Mouse (Mus musculus) gastrocnemius, postnatal 14 days (tissue): ENCODE results near the gene Dnase1l1. TPM values are rescaled to one million over a fixed set of nuclear protein-coding genes. Genes with fewer than 3 reads are reported as not detected.

Experiments used
- DNase-seq: peaks from one replicate; pipeline ENCODE4 v3.0.0; 2021; ENCODE audit warnings: mixed read lengths
- intact Hi-C: fragments of 180-260 bp; cut with DNase I; formaldehyde crosslinking; loops from one replicate; pipeline ENCODE4 v1.15.1; 2025; ENCODE audit warnings: low total_unique reads
- long read RNA-seq, 2 experiments: library from polyadenylated mRNA; stranded (forward); transcript quantifications; one replicate each; pipeline ENCODE4 v2.0.0; 2021
- total RNA-seq, 2 experiments: library from RNA; stranded (reverse); gene quantifications; 2 replicates each; pipeline ENCODE4 v1.2.3; 2021

Gene Dnase1l1
- total RNA-seq: 10 to 100 TPM; 79.6 to 82.4 TPM
- long read RNA-seq, experiment 1, transcript Dnase1l1-201 (8 exons, 1,625 nt): major isoform, 58 of 72 reads
- long read RNA-seq, experiment 1, partial matches to known transcripts: 1 of 72 reads
- long read RNA-seq, experiment 1, other reads (novel, unspliced or antisense): 12 of 72 reads
- long read RNA-seq, experiment 2, transcript Dnase1l1-201 (8 exons, 1,625 nt): major isoform, 78 of 101 reads
- long read RNA-seq, experiment 2, partial matches to known transcripts: 2 of 101 reads
- long read RNA-seq, experiment 2, other reads (novel, unspliced or antisense): 21 of 101 reads

DNA sequence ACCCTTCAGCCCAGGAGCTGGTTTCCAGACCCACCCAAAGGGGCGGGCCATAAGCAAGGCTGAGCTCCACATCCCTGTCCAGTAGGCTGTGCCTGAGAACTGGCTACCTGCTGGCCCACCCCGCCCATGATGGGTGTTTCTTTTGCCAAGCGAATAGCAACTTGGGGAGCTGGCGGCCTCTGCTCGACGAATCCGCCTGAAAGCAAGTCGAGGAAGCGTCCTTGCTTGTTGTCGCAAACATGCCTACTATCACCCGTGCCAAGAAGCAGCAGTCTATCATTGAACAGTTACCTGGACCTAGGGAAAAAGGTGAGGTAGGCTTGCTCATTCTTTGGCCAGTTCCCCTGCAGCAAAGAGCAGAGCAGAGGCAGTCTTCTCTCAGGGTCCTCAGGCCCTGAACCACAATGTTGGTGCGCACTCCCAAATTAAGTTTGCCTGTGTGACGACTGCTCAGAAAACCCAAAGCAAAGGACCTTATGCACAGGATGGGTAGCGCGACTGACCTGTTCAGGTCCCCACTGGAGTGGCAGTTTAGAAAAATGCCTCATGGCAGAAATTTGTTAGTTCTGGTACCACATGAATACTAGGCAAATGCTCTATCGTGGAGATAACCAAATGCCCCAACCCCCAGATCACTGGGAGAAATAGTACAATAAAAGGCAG lies at the start of gene Dnase1l1, which contains the start of gene Taz:
Dnase1l1 (minus strand) TSS at position 606 of the 663 bp plus-strand sequence.
Taz (plus strand) TSS at position 181 of the 663 bp plus-strand sequence.
- intact Hi-C loops: no loop called here

DNA sequence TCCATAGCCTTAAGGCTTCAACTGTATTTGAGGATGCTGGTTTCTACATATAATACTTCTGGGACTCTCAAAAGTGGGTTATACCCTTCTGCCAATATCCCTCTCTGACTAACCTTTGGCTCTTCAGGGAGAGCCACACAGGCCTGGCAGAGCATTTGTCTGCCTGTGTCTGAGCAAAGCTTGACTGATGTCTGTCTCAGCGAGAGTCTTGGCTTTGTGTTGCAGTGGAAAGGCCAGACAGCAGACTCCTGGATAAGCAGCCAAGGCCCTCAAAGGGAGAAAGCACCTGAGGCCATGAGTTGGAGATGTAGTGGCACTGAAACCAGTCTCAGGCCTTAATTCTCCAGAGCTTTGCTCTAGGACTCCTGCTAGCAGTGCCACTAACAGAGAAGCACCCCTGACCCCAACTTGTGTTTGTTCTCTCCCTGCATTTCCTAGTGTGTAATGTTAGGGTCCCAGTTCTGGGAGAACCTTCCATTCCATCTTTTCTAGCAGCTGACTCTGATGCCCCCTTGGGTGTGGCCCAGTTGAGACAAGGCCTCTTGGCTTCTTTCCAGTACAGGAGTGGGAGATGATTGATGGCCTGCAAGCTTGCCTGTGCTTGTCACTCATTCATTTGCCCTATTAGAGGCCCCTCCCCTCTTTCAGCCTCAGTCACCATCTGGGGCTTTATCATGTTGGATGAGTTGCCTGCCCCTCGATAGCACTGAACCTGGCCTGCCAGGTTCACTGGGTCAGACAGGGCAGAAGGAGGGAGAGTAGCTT lies 48.2 kb upstream of the Dnase1l1 start:
- no peak for DNase-seq
- intact Hi-C loops: no loop called here

More for the DNA sequence above, at the start of gene Dnase1l1, which contains the start of gene Taz:
- peak; percentile 82 for DNase-seq

DNA sequence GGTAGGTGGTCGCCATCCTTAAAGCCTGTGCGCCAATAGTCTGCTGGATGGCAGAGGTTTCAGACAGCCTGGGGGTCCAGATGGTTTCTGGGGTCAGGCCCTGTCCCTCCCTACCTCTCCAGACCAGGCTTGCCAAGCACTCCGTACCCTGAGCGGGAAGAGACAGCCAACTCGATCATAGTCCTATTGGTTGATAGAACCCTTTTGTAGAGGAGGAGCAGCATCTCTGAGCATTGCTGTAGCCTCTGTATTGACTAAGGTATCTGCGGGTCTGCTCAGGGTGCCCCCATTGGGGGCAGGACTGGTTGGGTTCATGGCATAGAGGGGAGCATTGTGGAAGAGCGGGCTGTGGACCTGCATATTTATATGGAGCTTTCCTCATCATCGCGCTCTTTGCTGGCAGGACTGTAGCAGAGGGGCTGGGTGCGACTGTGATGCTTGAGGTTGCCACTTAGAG lies 47.1 kb upstream of the Dnase1l1 start:
- no peak for DNase-seq
- intact Hi-C loops: no loop called here

DNA sequence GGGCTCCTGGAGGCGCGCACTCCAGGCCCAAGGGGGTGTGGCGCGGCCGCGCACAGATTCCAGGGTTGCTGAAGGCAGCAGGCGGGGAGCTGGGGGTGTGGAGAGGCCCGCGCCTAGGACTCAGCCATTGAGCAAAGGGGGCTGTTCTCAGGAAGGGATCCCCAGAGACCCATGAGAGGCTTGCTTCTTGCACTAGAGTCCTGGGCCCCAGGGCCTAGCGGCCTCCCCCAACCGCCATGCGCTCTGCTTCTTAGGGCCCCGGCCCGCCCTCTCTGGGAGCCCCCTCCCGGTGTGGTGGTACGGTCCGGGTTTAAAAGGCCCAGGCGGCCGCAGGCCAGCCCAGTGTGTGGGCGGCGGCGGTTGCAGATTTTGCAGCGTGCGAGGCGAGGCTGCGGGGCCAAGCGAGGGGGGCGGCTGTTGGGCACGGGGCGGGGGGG lies 46.6 kb upstream of the Dnase1l1 start, which contains the start of gene Plxna3:
Plxna3 (plus strand) TSS at position 342 of the 437 bp plus-strand sequence.
- intact Hi-C loops: no loop called here

DNA sequence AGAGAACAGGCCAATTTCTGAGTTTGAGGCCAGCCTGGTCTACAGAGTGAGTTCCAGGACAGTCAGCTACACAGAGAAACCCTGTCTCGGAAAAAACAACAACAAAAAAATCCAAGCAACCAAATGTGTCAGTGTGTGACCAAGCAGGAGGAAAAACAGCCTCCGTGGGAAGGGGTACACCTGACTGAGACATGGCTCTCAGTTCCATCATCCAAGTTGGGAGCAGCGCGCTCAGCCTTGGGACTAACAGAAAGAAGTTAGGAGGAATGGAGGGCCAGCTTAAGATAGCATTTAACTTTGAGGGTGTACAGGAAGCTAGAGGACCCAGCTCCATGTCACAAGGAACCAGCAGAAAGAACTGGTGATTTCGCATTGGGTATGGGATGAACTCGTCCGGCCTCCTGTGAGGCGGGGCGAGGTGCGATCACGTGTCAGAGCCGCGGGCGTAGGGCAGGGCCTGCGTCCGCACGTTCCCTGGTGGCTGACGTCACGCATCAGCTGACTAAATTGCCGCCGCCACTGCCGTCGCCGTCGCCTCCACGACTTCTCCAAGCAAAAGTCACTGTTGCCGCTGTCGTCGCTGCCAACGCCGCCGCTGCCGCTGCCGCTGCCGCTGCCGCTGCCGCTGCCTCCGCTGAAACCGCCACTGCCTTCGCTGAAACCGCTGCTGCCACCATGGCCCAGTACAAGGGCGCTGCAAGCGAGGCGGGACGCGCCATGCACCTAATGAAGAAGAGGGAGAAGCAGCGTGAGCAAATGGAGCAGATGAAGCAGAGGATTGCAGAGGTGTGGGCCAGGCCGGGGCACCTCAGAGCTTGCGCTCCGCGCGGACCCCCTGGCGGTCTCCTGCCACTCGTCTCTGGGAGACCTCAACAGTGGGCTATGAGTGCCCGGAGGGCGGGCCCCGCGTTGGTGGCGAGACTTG lies 30.7 kb upstream of the Dnase1l1 start, which contains the start of gene Fam50a:
Fam50a (plus strand) TSS at position 494 of the 925 bp plus-strand sequence.
- intact Hi-C loops: no loop called here

More for the DNA sequence above, 46.6 kb upstream of the Dnase1l1 start, which contains the start of gene Plxna3:
- peak; percentile 71 for DNase-seq

DNA sequence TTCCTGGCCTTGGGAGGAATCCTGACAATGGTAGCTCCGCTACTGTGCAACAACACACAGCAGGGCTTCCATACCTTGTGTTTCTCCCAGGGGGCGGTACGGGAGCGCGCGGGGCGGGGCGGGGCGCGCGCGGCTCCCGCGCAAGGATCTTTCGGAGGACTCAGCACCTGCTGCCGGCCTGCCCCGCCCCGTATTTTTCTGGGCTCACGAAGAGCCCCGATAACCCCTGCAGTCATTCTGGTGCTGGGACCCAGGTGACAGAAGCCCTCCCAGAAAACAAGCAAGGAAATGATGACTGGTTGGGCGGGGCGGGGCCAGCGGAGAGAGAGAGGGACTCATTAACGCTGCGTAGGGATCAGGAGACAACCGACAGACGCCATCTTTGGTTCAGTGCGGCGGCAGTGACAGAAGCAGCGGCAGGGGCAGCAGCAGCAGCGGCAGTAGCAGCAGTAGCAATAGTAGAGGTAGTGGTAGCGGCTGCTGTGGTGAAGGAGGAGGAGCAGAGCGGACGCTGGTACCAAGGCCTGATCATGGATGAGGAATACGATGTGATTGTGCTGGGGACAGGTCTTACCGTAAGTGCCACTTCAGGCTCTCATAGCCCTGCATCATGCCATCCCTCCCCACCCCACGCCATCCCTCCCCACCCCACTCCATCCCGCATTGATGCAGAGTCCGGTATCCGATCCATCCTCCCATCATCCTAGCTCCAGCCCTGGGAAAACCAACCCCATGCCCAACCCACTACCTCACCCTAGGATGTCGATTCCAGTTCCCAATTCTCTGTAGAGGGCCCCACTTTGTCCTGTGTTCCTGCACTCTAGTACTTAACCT lies 22.9 kb upstream of the Dnase1l1 start, which contains the start of gene Gdi1:
Gdi1 (plus strand) TSS at position 132 of the 834 bp plus-strand sequence.
- intact Hi-C loops: no loop called here
- DNase-seq: peak; percentile 63

More for the DNA sequence above, 30.7 kb upstream of the Dnase1l1 start, which contains the start of gene Fam50a:
- peak; percentile 89 for DNase-seq

DNA sequence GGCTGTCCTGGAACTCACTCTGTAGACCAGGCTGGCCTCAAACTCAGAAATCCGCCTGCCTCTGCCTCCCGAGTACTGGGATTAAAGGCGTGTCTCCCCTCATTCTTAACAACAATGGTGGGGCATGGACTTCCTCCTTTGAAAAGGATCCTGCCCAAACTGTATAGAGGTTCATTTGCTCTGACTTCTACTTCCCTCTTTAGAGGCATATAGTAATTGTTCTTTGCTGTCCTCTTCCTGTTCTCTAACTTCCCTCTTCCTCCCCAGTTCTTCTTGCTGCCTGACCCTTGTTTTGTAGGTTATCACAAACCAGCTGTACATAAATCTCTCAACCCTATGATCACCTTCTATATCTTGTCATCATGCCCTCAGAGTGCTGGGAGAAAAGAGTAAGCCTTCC lies 17.6 kb upstream of the Dnase1l1 start:
- no peak for DNase-seq
- intact Hi-C loops: no loop called here

DNA sequence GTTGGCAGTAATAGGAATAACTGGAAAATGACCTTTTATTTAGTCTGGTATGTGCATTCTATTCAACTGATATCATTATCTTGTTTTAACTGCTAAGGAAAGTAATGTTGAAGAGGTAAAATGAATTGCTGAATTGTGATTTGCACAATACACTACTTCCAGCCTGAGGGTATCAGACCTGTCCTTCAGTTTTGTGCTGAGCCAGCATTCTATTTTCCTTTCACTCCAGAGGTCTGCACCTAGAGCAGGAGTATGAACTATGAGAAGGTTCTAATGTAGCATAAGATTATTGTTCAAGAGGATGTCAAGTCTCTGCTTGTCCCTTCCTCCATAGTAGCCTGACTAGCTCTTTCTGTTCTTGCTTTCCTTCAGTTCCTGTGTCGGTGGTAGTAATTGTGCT lies 16.2 kb upstream of the Dnase1l1 start:
- intact Hi-C loops: no loop called here
- no peak for DNase-seq

DNA sequence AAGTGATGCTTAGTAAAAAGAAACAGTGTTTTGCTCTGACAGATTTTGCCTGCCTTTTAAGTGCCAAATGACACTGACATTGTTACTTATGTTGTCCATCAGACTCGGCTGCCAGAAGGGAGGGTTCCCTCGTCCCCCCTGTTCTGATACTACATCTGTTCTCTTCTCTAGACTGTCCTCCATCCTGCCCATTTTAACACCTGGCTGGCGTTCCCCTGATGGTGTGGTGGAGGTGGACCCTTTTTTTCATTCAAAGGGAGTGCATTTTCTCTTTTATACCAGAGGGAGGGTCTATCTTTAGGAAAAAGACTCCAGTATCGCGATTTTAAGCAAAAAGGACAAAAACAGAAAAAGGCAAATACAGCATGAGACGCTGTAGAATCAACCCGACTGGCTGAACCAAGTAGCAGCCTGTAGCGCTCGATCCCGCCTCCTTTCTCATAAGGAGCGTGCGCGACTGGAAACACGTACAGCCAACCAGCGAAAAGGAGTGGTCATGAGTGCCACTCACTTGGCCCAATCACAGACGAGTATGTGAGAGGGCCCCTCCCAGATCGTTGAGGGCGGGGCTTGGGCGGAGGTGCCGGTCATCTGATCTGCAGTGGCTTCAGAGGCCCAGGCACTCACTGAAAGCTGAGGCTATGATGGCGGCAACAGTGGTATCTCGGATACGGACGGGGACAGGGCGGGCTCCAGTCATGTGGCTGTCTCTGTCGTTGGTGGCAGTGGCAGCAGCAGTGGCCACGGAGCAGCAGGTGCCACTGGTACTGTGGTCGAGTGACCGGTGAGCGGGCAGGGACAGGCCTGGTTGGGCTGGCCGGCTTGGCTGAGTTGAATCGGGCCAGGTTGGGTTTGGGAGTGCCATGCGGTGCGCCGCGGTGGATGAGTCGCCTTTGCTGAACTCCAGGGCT lies 14.7 kb upstream of the Dnase1l1 start, which contains the start of gene Atp6ap1:
Atp6ap1 (plus strand) TSS at position 560 of the 911 bp plus-strand sequence.
- DNase-seq: peak; percentile 91
- intact Hi-C loops: no loop called here

DNA sequence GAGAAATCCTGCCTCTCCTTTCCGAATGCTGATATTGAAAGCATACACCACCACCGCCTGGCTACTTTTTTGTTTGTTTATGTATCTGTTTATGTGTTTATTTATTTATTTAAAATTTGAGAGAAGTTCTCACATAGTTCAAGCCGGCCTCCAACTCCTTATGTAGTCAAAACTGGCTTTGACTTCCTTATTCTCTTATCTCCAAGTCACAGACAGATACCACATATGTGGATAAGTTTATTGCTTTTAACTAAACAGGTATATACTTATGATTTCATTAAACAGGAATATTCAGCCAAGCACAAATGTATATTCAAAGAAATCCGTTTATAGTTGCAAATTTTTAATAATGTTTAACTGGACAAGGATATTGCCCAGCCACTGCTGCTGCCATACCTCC lies 11.3 kb upstream of the Dnase1l1 start:
- intact Hi-C loops: no loop called here
- no peak for DNase-seq

DNA sequence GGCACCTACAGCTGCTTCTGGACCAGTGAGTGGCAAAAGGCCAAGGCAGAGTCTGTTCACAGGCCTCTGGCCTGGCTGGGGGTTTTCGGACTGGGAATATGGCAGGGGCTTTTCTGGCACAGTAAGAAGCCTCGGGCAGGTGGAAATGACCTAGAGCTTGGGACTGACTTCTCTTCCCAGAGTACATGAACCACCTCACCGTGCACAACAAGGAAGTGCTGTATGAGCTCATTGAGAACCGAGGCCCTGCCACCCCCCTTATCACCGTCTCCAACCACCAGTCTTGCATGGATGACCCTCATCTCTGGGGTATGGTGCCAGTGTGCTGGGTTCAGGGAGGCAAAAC lies 928 bp upstream of the Dnase1l1 start:
- intact Hi-C loops: no loop called here
- DNase-seq: no peak

DNA sequence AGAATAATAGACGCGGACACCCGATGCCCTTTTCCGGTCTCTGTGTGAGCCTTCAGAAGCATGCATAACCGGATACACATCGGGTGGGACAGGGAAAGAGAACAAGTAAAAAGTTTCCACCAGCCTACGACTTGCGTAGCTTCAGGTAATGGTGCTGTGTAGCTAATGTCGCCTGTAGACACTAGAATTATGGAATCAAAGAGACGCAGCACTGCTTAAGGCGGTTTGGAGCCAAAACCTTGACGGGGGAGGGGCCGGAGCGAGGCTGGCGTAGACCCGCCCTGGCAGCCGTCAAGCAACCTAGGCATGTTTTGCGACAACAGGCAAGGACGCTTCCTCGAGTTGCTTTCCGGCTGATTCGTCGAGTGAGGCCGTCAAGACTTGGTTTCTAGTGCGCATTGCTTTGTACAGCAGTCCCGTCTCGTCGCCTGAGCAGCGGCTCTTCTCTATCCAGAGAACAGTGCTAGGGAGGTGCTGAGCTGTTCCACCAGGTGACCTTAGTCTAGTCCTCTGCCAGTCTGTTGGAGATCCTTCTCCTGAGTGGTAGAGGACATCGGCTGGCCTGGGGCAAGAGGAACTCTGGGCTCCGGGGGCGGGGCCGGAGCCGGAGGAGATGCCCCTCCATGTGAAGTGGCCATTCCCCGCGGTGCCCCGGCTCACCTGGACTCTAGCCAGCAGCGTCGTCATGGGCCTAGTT lies 406 bp upstream of the Dnase1l1 start:
- intact Hi-C loops: no loop called here
- peak; percentile 85 for DNase-seq

DNA sequence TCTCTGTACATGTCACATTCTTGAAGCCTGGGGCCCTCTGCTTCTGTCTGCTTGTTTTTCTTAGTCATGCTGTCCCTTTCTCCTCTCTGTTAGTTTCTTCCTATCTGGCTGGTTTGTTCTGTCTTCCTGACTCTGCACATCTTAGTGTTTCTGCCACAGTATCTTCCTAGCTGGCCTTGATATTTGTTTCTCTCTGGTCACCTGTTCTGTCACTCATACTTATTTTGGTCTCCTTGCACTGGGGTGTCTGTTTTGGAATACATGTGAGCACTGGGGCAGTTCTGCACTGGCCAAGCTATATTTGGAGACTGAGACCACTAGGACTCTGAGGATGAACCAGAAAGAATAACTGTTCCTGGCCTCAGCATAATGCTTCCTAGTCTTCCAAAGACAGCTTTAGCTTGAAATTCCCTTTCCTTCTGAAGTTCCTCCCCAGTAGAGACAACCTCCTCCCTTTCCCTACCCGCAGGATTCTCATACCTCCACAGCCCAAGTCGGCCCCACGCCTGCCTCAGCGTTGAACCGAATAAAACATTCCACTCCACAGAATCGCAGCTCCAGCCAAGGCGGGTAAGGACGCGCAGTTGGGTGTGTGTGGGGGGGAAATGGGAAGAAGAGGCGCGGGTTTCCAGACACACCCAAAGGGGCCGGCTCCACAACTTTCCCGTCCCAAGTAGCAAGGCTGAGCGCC lies 951 bp downstream of the Dnase1l1 start:
- intact Hi-C loops: no loop called here
- DNase-seq: no peak

DNA sequence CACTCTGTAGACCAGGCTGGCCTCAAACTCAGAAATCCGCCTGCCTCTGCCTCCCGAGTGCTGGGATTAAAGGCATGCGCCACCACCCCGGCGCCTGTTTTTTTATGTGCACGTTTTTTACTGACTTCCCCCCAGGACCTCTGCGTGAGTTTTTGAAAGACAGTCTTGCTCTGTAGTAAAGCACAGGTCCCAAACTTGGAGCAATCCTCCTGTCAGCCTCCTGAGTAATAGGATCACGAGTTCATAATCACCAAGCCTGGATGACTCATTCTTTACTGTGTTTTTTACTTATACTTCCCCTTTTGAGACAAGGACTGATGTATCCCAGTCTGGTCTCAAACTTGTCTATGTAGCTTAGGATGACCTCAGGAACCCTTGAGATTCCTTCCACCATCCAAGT lies 4.2 kb downstream of the Dnase1l1 start:
- no peak for DNase-seq
- intact Hi-C loops: no loop called here

DNA sequence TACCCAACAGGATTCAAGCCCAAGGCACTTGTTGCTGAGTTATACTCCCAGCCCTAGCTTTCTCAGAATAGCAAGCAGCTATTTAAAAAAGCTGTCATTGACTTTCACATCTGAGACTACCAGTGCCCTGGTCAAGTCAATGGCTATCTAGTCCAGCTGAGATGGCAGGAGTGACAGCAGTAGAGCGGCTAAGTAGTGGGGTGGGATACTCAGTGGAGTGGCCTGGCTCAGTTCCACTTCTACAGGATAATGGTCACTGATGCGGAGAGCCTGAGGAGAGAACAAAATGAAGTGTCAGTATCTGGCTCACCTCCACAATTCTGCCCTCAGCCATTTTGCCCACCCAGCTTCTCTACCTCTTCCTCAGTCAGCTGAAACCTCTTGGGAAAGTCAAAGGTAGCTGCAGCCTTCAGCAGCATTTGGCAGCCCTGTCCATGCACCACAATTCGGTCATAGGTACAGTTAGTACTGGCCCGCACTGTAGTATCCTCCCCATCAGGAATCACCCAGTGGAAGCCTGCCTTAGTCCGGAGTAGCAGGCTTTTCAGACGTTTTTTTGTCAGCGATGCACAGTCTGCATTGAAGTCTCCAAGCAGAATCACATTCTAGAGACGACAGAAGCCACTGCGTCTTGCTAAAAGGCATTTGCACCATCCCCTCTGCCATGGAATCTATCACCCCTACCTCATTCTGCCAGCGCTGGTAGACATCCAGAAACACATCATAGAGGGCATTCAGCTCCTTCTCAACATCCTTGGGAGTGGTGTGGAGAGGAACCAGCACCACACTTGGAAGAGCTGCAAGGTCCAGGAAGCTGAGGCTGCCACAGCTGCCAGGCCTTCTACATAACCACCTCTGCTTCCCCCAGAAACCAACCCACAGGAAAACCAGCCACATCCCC lies 8.5 kb downstream of the Dnase1l1 start:
- no peak for DNase-seq
- intact Hi-C loops: no loop called here
